Mouse (Mus musculus): Measurements from ENCODE around the gene Rint1.

Gene Rint1
- long read RNA-seq, experiment 1, partial matches to known transcripts: 1 of 12 reads
- long read RNA-seq, experiment 1, other reads (novel, unspliced or antisense): 0 of 12 reads
- long read RNA-seq, experiment 2, transcript Rint1-204 (3 exons, 560 nt): minor isoform, 5 of 26 reads
- long read RNA-seq, experiment 2, transcript Rint1-201 (15 exons, 3,298 nt): major isoform, 9 of 26 reads
- long read RNA-seq, experiment 2, transcript Rint1-205 (2 exons, 1,886 nt): minor isoform, 6 of 26 reads
- long read RNA-seq, experiment 2, partial matches to known transcripts: 3 of 26 reads
- long read RNA-seq, experiment 2, other reads (novel, unspliced or antisense): 1 of 26 reads

GRCm38 (mm10) chr5:23787536-23788389, at the start of gene Rint1:
Gene Rint1 (plus strand): TSS chr5:23787711.
- intact Hi-C loops (cut with DNase I): no loop called here

DNA sequence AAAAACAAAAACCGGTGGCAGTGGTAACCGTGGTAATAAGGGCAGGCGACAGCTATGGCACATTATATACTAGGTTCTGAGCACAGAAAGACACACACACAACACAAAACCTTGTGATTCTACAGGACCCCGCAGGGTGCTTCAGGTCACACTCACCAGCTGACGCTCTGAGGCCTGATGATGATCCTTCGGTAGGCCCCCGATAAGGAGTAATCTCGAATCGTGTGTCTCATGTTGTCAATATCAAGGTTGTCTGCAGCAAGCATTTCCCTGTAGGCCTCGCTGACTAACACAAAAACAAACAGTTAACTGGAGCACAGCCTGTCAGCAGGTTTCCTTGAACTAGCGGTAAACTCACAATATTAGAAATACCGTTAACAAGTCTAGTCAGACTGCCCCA, 44.2 kb upstream of the Rint1 start:
- intact Hi-C loops (cut with DNase I): no loop called here

- intact Hi-C loops (cut with DNase I): loop anchor here (10.0 kb wide), 1 partner anchor 235 kb away; no protein-coding TSS in a partner anchor
Measured at GRCm38 (mm10) chr5:23749882-23750281, 37.6 kb upstream of the Rint1 start.

DNA sequence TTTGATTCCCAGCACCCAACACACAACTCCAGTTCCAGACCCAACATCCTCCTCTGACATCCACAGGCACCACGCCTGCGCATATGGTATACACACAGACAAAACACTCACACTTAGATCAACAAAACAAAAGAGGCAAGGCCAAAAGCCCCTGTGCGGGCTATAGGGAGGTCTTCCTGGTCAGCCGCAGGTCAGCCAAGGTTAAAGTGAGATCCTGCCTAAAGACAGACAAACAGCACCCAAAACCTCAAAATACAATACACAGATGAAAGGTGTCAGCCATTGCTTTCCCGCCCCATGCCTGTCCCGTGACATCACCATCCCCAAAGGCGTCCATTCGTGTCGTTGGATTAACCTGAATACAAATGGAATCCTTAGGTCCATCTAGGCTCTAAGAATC, 31.9 kb upstream of the Rint1 start:
- intact Hi-C loops (cut with DNase I): loop anchor here (5.0 to 10.0 kb wide), 2 partner anchors 83 to 241 kb away; no protein-coding TSS in a partner anchor

DNA sequence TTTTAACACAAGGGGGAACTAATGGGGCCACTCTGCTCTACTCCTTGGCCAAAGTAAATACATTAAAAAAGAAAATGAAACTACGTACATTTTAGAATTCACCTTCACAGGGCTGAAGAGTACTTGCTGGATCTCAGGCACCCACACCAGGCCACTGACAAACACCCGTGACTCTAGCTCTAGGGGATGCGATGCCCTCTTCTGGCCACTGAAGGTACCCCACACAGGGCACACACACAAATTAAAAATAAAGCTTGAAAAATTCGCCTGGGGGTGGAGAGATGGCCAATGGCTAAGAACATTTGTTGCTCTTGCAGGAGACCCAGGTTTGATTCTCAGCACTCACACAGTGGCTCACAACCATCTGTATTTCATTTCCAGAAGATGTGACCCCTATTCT, 31.1 kb upstream of the Rint1 start:
- intact Hi-C loops (cut with DNase I): loop anchor here (5.0 to 10.0 kb wide), 2 partner anchors 84 to 242 kb away; no protein-coding TSS in a partner anchor

GRCm38 (mm10) chr5:23758633-23759032, 28.9 kb upstream of the Rint1 start:
- intact Hi-C loops (cut with DNase I): loop anchor here (5.0 to 10.0 kb wide), 2 partner anchors 86 to 244 kb away; no protein-coding TSS in a partner anchor

DNA sequence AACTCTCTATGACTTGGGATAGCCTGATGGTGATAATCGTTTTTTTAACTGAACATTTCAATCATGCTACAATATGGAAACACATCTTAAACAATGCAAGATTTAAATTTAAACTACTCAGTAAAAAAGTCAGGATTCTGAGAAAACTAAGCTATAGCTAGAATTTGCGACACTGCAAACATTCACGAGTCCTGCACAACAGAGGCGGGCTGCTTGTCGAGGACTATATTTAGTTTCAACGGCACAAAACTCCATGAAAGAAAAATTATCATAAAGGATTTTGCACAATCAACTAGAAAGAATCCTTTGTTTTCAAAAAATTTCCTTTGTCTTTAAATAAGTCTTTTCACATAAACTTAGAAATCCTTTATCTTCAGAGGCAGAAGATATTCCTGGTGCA, 25.0 kb upstream of the Rint1 start:
- intact Hi-C loops (cut with DNase I): no loop called here

DNA sequence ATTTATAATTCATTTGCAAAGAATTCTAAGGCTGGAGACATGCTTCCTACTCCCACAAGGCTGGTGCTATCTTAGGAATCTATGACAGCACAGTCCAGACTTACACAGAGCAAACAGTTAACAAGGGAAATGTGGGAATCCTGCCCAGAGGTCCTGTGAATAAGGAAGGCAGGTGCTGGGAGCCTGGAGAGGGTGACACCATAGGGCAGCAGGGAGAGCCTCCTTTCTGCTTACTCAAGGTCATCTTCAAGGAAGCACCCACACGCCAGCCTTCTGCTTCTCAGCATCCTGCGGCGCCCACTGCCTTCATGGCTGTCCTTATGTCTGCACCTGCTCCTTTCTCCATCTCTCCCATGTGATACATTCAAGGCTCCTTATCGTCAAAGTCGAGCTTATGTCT, 23.0 kb upstream of the Rint1 start:
- intact Hi-C loops (cut with DNase I): no loop called here

DNA sequence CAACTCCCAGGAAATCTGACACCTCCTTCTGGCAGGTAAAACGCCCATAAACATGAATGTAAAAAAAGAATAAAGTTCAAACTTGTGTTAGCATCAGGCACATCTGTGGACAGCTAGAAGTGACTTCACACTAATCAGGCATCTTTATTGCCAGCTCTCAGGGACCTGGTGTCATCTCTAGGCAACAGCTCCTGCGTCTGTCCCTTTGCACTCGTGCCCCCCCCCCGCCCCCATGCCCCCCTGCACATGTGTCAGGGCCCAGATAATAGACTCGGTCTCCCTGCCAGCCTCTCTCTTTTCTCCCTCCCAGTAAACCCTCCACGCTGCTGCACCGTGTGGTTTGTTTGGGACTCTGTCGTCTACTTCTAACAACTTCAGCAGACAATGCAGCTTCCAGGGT, 16.4 kb upstream of the Rint1 start:
- intact Hi-C loops (cut with DNase I): no loop called here

DNA sequence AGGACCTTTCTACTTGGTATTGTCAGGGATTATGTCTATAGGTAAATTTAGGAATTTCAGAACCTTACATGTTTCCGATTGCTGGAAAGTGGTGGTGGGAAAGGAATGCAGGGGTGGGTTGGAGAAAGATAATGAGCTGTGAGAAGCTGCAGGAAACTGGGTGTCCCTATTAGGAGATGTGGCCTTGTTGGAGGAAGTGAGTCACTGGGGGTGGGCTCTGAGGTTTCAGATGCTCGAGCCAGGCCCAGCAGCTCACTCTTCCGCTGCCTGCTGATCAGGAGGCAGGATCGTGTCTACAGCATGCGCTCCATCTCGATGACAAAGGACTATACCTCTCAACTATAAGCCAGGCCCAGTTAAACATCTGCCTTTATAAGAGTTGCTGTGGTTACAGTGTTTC, 13.3 kb upstream of the Rint1 start:
- intact Hi-C loops (cut with DNase I): no loop called here

DNA sequence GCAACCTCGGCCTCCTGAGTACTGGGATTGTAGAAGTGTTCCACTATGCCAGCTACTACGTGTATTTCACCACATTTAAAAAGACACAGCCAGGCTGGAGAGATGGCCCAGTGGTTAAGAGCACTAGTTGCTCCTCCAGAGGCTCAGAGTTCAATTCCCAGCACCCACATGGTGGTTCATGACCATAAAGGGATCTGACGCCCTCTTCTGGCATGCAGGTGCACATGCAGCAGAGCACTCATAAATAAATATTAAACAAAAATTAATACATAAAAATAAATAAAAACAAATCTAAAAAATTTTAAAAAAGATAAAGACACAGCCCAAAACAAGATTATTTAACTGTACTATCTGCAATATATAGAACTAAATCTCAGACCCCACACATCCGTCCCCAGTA, 7.0 kb upstream of the Rint1 start:
- intact Hi-C loops (cut with DNase I): no loop called here

DNA sequence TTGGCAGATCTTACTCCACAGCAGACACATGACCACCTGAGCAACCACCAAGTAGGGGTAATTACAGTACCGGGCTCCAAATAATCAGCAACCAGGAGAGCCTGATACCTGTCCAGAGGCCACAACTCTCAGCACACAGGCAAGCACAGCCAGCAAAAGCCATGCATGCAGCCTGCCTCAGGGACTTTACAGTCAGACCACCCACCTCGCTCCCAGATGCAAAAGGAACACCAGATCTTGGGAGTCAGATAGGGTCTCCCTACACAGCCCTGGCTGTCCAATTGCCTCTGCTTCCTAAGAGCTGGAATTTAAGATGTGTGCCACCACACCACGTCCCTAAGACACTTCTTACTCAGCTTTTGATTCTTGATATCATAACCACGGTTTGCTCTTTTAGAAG, 6.3 kb upstream of the Rint1 start:
- intact Hi-C loops (cut with DNase I): no loop called here

DNA sequence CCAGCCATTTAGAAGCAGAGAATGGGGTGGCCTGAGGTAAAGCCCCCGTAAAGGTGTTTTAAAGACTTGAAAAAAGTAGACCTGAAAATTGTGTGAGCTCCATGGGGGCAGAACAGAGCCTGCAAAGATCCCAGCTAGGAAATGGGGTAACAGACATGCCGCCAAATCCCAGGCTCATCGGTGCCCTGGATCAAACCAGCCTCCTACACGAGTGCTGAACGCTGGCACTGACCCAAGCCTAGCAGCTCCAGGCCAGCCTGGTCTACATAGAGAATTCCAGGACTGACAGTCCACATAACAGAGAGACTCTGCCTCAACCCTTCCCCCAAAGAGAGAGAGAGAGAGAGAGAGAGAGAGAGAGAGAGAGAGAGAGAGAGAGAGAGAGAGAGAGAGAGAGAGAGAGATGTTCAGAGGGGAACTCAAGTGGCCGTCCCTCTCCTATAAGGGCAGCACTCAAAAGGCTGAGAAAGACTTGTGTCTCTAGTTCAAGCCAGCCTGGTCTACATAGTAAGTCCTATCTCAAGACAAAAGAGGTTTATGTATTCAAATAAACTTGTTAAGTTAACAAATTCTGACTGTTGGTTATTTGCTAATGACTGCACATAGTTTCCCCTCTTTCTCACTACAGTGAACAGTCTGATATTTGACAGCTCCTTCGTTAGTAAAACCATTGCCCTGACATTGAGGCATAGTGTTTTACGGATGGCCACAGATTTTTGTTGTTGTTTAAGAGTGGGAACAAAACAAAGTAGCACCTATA, 5.3 kb upstream of the Rint1 start:
- intact Hi-C loops (cut with DNase I): no loop called here

DNA sequence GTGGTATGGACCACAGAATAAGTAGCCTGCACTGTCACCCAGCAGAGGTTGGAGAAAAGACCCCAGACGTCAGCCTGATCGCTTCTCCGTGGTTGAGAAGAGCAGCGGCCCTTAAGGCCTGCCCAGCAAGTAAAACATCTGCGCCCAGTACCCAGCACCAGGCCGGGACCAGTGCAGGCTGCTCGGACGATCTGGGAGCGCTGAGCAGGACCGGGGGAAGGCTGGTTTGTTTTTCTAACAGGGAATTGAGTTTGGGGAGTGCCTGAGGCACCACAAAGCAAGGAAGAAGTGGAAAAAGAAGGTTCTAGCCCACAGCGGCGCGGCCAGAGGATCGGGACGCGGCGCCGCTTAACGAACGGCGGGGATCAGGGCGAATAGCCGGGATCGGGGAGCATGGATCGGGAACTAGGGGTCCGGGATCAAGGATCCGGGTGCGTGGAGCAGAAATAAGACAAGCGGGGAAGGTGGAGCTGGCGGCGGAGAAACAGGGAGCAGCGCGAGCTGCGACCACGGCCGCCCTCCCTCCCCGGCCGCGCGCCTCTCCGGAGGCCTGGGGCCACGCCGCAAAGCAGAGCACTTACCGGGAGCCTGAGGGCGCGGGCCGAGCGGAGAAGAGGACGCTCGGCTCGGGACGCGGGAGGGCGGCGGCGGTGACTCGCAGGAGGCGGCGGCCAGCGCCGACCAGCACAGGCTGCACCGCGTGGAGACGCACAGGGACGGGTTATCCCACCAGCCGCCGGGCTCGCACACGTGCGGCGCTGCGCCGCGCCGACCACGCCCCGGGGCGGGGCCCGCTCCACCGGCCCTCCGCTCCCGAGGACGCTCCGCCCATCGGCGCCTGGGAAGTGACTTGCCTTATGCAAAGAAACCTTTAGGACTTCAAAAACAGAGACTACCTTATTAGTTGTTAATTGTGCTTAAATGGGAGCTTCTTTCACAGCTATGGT, 4.3 kb upstream of the Rint1 start, which contains the start of gene Pus7:
Gene Pus7, minus strand, starts transcription at position 781 of the 947 bp plus-strand sequence.
- intact Hi-C loops (cut with DNase I): no loop called here

GRCm38 (mm10) chr5:23788390-23788830, 899 bp downstream of the Rint1 start:
- intact Hi-C loops (cut with DNase I): no loop called here

GRCm38 (mm10) chr5:23789078-23789612, 1.6 kb downstream of the Rint1 start:
- intact Hi-C loops (cut with DNase I): no loop called here

DNA sequence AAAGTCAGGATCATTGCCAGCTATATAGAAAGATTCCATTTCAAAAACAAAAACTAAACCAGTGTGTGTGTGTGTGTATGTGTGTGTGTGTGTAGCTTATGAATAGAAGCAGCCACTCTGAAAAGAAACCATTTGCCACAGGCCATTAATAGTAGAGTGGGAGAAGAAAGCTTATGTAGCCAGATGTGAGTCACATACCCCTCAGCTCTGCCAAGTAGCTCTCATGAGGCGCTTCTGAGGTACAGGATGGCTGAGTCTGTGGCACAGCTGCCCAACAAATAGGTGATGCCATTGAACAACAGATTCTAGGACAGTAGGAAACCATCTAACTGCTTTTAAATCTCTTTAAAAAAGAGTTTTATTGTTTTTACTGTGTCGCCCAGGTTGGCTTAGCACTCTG, 5.2 kb downstream of the Rint1 start:
- intact Hi-C loops (cut with DNase I): no loop called here

- intact Hi-C loops (cut with DNase I): no loop called here
Measured at GRCm38 (mm10) chr5:23814841-23815240, 27.3 kb downstream of the Rint1 start.

DNA sequence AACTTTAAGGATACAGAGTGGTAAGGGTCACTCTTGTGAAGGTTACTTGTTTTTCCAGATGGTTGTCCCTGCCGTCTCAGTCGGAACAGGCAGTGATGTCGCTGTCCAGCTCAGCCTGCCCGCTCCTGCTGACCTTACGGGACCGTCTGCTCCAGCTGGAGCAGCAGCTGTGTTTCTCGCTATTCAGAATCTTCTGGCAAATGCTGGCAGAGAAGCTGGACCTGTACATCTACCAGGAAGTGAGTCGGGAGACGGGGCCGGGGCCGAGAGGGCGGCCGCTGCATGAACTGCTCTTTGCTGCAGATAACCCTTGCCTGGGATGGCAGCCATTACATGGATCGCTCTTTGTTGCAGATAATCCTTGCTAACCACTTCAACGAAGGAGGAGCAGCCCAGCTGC, 29.2 kb downstream of the Rint1 start:
- intact Hi-C loops (cut with DNase I): no loop called here

- intact Hi-C loops (cut with DNase I): no loop called here
Measured at GRCm38 (mm10) chr5:23822306-23822705, 34.8 kb downstream of the Rint1 start.

Measured in adrenal gland (tissue).